Mouse (Mus musculus): Measurements from ENCODE around the gene Pde4a. TPM values are rescaled to one million over a fixed set of nuclear protein-coding genes. Genes with fewer than 3 reads are reported as not detected.
"Not testable (repeated sequence)": the region's sequence is repeated elsewhere in the genome, so short reads cannot be mapped to it uniquely, and the experiment has no call there.

Gene Pde4a
- polyA plus RNA-seq, 1 experiment from 2014 or later, result 42.1 TPM

DNA sequence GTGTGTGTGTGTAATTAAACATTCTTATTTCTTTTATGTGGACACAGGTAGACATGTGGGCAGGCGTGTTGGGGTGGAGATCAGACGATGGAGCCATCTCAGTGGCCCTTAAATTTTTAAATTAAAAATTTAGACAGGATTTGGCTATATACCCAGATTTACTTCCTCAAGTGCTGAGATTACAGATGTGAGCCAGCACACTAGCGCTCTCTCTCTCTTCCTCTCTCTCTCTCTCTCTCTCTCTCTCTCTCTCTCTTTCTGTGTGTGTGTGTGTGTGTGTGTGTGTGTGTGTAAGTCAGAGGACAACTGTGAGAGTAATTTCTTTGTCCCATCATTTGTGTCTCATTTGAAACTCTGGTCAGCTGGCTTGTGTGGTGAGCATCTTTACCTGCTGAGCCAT lies 25.2 kb downstream of the Pde4a start:
- no peaks in the 10 kb centered on the region for H3K9me3 ChIP-seq (replicated peaks)
- no peak overlapping the region for H3K27ac ChIP-seq (replicated peaks)
- no peaks in the 10 kb centered on the region for H3K27me3 ChIP-seq (replicated peaks)
- no peaks in the 10 kb centered on the region for H3K36me3 ChIP-seq
- no peak overlapping the region for H3K9ac ChIP-seq (replicated peaks)
- no peak overlapping the region for H3K4me3 ChIP-seq (replicated peaks)
- H3K4me2 ChIP-seq, result no peak overlapping the region
- WGBS, result 54% methylated on average over 3 of the region's 3 CpGs
- peaks cover 4% of the 10 kb centered on the region for H3K4me1 ChIP-seq
- ATAC-seq (ENCODE audit: low FRiP score), result no peak

DNA sequence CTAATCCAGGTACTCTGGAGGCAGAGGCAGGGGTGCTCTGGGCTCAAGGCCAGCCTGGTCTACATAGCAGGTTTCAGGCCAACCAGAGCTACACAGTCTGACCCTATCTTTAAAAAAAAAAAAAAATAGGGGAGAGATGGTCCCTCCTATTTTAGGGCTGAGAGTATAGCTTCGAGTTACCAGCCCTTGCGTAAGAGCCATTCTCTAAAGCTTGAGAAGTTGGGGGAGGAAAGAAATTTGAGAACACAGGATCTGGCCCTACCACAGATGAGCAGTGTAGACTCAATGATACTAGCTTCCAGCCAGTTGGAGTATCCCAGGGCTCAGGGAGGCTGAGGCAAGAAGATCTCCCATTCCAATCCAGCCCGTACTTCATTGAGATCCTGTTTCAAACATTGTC lies 28.3 kb downstream of the Pde4a start:
- WGBS, result 97% methylated on average over 3 of the region's 3 CpGs
- peaks cover 32% of the 10 kb centered on the region for H3K4me1 ChIP-seq
- H3K9ac ChIP-seq (replicated peaks), result no peak overlapping the region
- H3K27me3 ChIP-seq (replicated peaks), result no peaks in the 10 kb centered on the region
- H3K9me3 ChIP-seq (replicated peaks), result no peaks in the 10 kb centered on the region
- H3K27ac ChIP-seq (replicated peaks), result no peak overlapping the region
- no peak overlapping the region for H3K4me2 ChIP-seq
- H3K4me3 ChIP-seq (replicated peaks), result no peak overlapping the region
- no peak for ATAC-seq (ENCODE audit: low FRiP score)
- no peaks in the 10 kb centered on the region for H3K36me3 ChIP-seq

DNA sequence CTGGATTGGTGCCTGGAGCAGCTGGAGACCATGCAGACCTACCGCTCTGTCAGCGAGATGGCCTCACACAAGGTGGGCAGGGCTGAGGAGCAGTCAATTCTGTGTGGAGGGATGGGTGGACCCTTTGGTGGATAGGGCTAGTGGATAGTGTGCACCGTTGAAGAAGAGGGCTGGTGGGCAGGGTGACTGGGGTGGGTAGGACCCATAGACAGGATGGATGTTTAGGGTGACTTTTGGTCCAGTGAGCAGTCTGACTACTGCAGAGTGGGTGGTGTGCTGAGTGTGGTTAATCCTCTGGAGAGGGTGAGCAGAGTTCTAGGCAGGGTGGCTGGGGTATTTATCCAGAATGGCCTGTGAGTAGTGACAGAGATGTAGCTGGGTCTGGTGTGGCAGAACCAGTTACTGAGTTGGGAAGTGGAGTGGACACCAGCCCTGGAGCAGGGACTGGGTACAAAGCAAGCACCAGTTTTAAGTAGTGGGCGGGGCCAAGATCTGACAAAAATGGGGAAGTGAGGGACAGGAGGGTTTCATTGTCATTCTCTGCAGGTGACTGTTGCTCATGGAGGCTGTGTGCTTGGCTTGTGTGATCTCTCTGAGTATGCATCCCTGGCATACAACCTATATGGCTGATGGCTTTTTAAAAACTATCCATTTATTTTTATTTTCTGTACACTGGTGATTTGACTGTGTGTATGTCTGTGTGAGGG lies 29.4 kb downstream of the Pde4a start:
- Histone ChIP-seq H3K9ac (replicated peaks) (no peak overlapping the region), H3K4me2 (no peak overlapping the region), H3K9me3 (replicated peaks) (no peaks in the 10 kb centered on the region), H3K4me1 (peaks cover 34% of the 10 kb centered on the region), H3K36me3 (no peaks in the 10 kb centered on the region; the same call in 1 of the 2 replicates), H3K27ac (replicated peaks) (no peak overlapping the region), H3K27me3 (replicated peaks) (no peaks in the 10 kb centered on the region), H3K4me3 (replicated peaks) (no peak overlapping the region)
- 85% methylated on average over 4 of the region's 4 CpGs for WGBS
- ATAC-seq (ENCODE audit: low FRiP score), result no peak

DNA sequence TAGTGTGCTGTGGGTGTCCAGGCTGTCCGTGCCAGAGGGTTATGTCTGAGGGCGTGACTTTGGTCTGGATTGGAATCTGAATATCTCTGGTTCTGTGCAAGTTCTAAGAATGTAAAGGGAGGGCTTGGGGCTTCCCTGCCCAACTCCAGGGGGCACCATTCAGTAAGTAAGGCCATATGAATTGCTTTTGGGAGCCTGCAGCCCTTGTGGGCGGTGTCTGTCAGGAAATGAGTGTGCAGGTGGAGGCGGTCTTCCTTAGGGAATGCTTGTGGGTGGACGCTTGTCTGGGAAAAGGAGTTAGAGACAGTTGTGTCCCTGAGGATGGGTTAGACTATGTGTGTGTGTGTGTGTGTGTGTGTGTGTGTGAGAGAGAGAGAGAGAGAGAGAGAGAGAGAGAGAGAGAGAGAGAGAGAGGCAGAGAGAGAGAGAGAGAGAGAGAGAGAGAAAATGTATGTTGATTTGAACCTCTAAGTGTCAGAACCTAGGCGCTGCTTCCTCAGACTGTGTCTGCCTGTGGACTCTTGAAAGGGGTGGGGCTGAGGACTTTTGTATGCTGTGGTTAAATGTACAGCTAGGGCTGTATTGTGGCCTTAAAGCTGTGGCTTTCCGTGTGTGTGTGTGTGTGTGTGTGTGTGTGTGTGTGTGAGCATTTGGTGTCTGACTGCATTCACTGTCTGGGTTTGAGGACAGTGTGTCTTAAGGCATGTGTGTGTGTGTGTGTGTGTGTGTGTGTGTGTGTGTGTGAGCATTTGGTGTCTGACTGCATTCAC lies 30.4 kb downstream of the Pde4a start:
- H3K9ac ChIP-seq (replicated peaks); H3K36me3 ChIP-seq; H3K27me3 ChIP-seq (replicated peaks); H3K9me3 ChIP-seq (replicated peaks): not testable (repeated sequence)
- Histone ChIP-seq H3K4me3 (replicated peaks) (peak overlapping the region; percentile 74; the same call in 1 of the 2 replicates), H3K27ac (replicated peaks) (peak overlapping the region; percentile 79; the same call in 1 of the 2 replicates), H3K4me2 (peak overlapping the region; percentile 84), H3K4me1 (peaks cover 34% of the 10 kb centered on the region)
- 45% methylated on average over 7 of the region's 7 CpGs for WGBS
- ATAC-seq (ENCODE audit: low FRiP score), result peak; percentile 45

DNA sequence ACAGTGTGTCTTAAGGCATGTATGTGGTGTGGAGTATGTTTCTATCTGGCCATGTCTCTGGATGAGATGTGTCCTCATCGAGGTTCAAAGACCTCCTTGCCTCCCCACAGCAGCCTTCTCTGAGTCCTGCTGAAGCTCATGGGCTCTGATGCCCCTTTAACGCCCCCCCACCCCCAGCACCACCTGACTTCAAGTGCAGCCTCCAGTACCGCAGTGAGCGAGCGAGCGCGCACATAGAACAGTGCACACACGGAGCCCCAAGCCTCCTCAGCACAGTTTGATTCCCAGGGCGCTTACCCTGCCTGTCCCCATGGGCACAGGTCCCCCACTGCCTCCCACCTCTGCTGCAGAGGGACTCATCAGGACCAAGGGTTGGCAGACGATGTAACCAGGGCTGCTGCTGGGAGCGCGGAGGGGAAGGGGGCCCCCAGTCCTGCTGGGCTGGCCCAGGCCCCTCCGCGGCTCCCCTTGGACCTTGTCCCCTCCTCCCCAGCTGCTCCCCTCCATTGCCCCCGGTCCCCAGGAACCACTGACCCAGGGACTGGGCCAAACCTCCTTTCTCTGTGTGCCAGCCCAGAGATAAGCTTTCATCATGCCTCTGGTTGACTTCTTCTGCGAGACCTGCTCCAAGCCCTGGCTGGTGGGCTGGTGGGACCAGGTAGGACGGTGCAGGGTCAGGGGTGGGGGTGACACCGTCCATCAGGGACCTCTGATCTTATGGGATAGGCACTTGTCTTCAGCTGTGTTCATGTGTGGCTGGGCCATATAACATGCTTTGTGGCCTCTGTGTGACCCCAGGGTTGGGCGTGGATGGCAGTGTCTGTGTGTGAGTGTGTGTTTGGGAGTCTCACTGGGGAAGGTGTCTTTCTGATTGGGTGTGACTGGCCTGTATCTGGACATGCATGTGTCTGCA lies 31.3 kb downstream of the Pde4a start:
- Histone ChIP-seq H3K27me3 (replicated peaks) (no peaks in the 10 kb centered on the region), H3K4me2 (peak overlapping the region; percentile 84), H3K4me1 (peaks cover 34% of the 10 kb centered on the region), H3K36me3 (peaks cover 12% of the 10 kb centered on the region), H3K27ac (replicated peaks) (peak overlapping the region; percentile 79), H3K4me3 (replicated peaks) (peak overlapping the region; percentile 74), H3K9ac (replicated peaks) (peak overlapping the region; percentile 89), H3K9me3 (replicated peaks) (no peaks in the 10 kb centered on the region)
- WGBS, result 24% methylated on average over 19 of the region's 19 CpGs
- ATAC-seq (ENCODE audit: low FRiP score), result peak; percentile 85

DNA sequence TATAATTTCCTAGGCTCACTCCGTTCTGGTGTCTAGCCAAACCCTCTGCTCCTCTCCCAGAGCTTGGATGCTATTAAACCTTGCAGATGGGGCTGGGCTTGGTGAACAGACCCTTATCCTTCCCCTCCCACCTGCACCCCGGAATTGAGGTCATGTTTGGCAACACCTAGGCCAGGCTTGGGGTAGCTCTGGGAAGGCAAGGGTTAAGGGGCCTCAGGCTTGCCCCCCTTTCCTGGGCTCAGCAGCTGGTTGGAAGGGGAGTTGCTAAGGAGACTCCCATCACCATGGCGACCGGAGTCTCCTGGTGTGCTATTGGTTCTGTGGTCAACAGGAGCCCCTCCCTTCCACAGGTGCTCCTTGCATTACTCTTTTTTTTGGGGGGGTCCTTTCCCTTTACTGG lies 32.5 kb downstream of the Pde4a start:
- ATAC-seq (ENCODE audit: low FRiP score), result peak; percentile 86
- H3K4me1 ChIP-seq, result peaks cover 34% of the 10 kb centered on the region
- peak overlapping the region; percentile 79 for H3K27ac ChIP-seq (replicated peaks)
- no peaks in the 10 kb centered on the region for H3K27me3 ChIP-seq (replicated peaks)
- WGBS, result 4% methylated on average over 4 of the region's 4 CpGs
- peak overlapping the region; percentile 74 for H3K4me3 ChIP-seq (replicated peaks)
- peak overlapping the region; percentile 89 for H3K9ac ChIP-seq (replicated peaks)
- H3K9me3 ChIP-seq (replicated peaks), result no peaks in the 10 kb centered on the region
- H3K36me3 ChIP-seq, result peaks cover 16% of the 10 kb centered on the region
- peak overlapping the region; percentile 84 for H3K4me2 ChIP-seq

DNA sequence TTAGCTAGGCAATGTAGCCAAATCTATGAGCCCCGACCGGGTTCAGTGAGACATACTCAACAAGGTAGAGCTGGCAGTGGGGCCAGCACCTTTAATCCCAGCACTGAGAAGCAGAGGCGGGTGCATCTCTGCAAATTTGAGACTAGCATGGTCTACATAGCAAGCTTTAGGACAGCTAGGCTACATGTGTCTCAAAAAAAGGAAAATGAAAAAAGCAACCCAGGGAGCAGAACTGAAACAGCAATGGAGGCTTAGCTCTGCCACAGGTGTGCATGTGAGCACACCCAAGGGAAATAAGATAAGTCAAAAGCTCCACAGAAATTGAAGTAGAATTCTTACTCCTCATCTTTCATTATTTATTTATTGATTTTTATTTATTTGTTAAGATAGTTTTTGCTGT lies 33.4 kb downstream of the Pde4a start:
- H3K27me3 ChIP-seq (replicated peaks), result no peaks in the 10 kb centered on the region
- H3K36me3 ChIP-seq, result peaks cover 21% of the 10 kb centered on the region
- peak overlapping the region; percentile 84 for H3K4me2 ChIP-seq
- H3K27ac ChIP-seq (replicated peaks), result no peak overlapping the region
- no peak overlapping the region for H3K9ac ChIP-seq (replicated peaks)
- H3K4me3 ChIP-seq (replicated peaks), result no peak overlapping the region
- 83% methylated on average over 3 of the region's 3 CpGs for WGBS
- ATAC-seq (ENCODE audit: low FRiP score), result no peak
- H3K9me3 ChIP-seq (replicated peaks), result no peaks in the 10 kb centered on the region
- H3K4me1 ChIP-seq, result peaks cover 34% of the 10 kb centered on the region

DNA sequence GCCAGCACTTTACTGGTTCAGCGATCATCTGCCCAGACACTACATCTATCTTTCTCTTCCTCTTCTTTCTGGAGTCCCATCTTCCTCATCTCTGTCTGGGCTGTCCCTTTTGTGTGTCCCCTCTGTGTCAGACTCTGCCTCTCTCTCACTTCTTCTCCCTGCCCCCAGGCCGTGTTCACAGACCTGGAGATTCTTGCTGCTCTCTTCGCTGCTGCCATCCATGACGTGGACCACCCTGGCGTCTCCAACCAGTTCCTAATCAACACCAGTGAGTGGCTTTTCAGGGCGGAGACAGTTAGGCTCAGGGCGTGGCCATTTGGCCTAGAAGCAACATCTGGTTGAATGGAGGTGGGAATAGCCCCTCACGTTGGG lies 38.6 kb downstream of the Pde4a start:
- WGBS, result 24% methylated on average over 8 of the region's 8 CpGs
- Histone ChIP-seq H3K4me3 (replicated peaks) (peak overlapping the region; percentile 36; the same call in 1 of the 2 replicates), H3K36me3 (peaks cover 55% of the 10 kb centered on the region), H3K4me2 (peak overlapping the region; percentile 54), H3K27me3 (replicated peaks) (no peaks in the 10 kb centered on the region), H3K27ac (replicated peaks) (peak overlapping the region; percentile 39; the same call in 1 of the 2 replicates), H3K9me3 (replicated peaks) (no peaks in the 10 kb centered on the region), H3K9ac (replicated peaks) (no peak overlapping the region), H3K4me1 (peaks cover 11% of the 10 kb centered on the region)
- no peak for ATAC-seq (ENCODE audit: low FRiP score)

DNA sequence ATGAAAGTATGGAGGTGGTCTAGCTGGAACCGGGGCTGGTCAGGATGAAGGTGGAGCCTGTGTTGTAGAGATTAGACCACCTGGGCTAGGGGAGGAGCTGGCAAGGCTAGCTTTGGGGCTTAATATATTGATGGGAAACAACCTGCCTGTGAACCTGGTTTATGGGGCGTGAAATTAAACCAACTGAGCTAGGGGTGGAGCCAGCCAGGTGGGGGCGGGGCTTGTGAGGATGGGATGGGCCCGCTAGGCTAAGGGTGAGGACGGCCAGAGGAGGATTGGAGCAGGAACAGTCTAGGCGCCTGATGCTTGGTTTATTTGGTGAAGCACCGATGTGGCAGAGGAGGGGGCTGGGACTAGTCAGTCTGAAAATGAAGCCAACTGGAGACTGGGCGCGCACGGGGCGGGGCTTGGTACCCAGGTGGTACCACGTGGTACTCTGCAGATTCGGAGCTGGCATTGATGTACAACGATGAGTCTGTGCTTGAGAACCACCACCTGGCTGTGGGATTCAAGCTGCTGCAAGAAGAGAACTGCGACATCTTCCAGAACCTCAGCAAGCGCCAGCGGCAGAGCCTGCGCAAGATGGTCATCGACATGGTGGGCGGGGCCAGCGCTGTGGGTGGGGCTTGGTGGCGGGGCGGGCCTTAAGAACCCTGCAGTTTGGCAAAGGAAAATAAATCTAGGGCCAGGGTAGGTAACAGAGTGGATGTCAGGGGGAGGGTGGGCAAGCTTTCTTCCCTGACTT lies 39.2 kb downstream of the Pde4a start:
- H3K4me1 ChIP-seq, result peaks cover 11% of the 10 kb centered on the region
- peaks cover 55% of the 10 kb centered on the region for H3K36me3 ChIP-seq
- peak; percentile 82 for ATAC-seq (ENCODE audit: low FRiP score)
- H3K27me3 ChIP-seq (replicated peaks), result no peaks in the 10 kb centered on the region
- peak overlapping the region; percentile 36 for H3K4me3 ChIP-seq (replicated peaks)
- WGBS, result 3% methylated on average over 23 of the region's 23 CpGs
- H3K4me2 ChIP-seq, result peak overlapping the region; percentile 54
- H3K9ac ChIP-seq (replicated peaks), result 0 out of 2 replicates have a peak overlapping the region, but pooled peaks have one; percentile 32
- peak overlapping the region; percentile 39 for H3K27ac ChIP-seq (replicated peaks)
- H3K9me3 ChIP-seq (replicated peaks), result no peaks in the 10 kb centered on the region

DNA sequence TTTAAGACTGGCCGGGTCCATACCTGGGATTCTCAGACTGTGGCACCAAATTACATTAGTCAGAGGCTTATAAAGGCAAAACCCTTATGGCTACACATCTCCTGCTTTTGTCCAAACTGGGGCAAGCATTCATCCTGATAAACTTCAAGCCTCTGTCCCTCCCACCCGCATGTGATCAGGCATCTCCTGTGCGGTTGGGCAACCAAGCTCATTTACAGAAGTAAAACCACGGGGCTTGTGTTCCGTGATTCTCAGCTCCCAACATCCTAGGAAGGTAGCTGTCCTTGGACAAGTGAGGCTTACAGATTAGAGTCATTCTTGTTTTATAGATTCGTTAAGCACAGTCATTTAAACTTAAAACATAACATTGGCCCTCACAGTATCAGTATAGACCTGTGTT lies 41.3 kb downstream of the Pde4a start:
- Histone ChIP-seq H3K27ac (replicated peaks) (no peak overlapping the region), H3K9me3 (replicated peaks) (no peaks in the 10 kb centered on the region), H3K4me1 (peaks cover 11% of the 10 kb centered on the region), H3K4me2 (no peak overlapping the region), H3K36me3 (peaks cover 58% of the 10 kb centered on the region), H3K9ac (replicated peaks) (no peak overlapping the region), H3K4me3 (replicated peaks) (no peak overlapping the region), H3K27me3 (replicated peaks) (no peaks in the 10 kb centered on the region)
- WGBS, result 91% methylated on average over 6 of the region's 6 CpGs
- no peak for ATAC-seq (ENCODE audit: low FRiP score)

DNA sequence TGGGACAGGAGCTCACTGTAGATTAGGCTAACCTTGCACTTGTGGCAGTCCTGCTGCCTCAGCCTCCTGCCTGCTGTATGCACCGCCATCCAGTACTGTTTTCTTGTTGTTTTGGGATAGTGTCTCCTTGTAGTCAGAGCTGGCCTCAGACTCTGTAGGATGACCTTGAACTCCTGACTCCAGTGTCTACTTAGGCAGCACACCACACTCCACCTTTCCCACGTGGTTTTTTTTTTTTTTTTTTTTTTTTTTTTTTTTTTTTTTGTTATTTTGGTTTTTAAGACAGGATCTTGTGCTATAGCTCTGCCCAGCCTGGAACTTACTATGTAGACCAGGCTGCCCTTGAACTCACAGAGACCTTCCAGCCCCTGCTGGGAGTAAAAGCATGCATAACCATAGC lies 43.1 kb downstream of the Pde4a start:
- peaks cover 11% of the 10 kb centered on the region for H3K4me1 ChIP-seq
- ATAC-seq (ENCODE audit: low FRiP score), result no peak
- peaks cover 55% of the 10 kb centered on the region for H3K36me3 ChIP-seq
- no peak overlapping the region for H3K4me3 ChIP-seq (replicated peaks)
- WGBS, result 63% methylated on average over 2 of the region's 2 CpGs
- no peak overlapping the region for H3K27ac ChIP-seq (replicated peaks)
- H3K27me3 ChIP-seq (replicated peaks), result no peaks in the 10 kb centered on the region
- H3K9me3 ChIP-seq (replicated peaks), result no peaks in the 10 kb centered on the region
- no peak overlapping the region for H3K9ac ChIP-seq (replicated peaks)
- no peak overlapping the region for H3K4me2 ChIP-seq
